ENCODE assay signal across 17 mouse cellular contexts in the genomic region with DNA sequence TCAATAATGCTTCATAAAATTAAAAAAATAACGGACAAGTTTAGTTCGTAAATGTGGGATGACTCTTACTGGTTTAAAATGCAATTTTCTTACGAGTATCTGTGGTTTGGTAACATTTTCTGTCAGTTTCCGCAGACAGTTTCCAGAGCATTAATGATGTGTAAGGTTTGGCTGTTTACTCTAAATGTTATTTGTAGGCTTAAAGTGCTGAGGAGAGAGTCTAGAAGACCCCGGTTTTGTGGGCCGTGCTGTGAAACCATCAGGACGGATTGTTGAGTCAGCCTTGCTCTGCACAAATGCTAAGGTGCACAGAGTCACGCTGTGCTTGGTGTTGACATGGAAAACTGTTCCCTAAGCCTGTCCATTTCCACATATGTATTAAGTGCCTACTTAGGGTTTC. TPM values are rescaled to one million over a fixed set of nuclear protein-coding genes. Genes with fewer than 3 reads are reported as not detected.
"Had no signal": no experiment of that assay in that cellular context is flagged by ENCODE, and none has a peak within 500 bp of the region (broad histone marks: within the 10 kb centered on the region; RNA-seq: fewer than 3 reads in every experiment).

No protein-coding gene starts in this region.

- DNase-seq: liver; liver, embryonic 13.5 days; liver, postnatal 0 days; midbrain, embryonic 14.5 days; right cerebral cortex, postnatal 14 days; thymus, adult 2 months; thymus, postnatal 25 days; thymus, postnatal 4 days had no signal

- H3K4me1 ChIP-seq: liver, embryonic 13.5 days; liver, embryonic 15.5 days; megakaryocyte, embryonic 14.5 days; midbrain, embryonic 12.5 days; neural tube, embryonic 12.5 days; stomach, embryonic 15.5 days had no signal

- H3K9ac ChIP-seq: liver, embryonic 13.5 days; liver, embryonic 15.5 days; liver, postnatal 0 days; midbrain, embryonic 12.5 days; neural tube, embryonic 12.5 days; stomach, embryonic 15.5 days had no signal

- H3K27ac ChIP-seq: liver, embryonic 13.5 days; liver, embryonic 15.5 days; macrophage; midbrain, embryonic 12.5 days; neural tube, embryonic 12.5 days; stomach, embryonic 15.5 days; stomach, postnatal 0 days had no signal

- H3K9me3 ChIP-seq: liver, embryonic 15.5 days; stomach, embryonic 15.5 days had no signal

- H3K4me2 ChIP-seq: liver, embryonic 11.5 days; liver, embryonic 13.5 days; liver, embryonic 15.5 days; midbrain, embryonic 12.5 days; neural tube, embryonic 12.5 days; stomach, embryonic 15.5 days had no signal

- H3K36me3 ChIP-seq: liver, embryonic 13.5 days; liver, embryonic 15.5 days; neural tube, embryonic 12.5 days; stomach, embryonic 15.5 days had no signal

- H3K4me3 ChIP-seq: liver, embryonic 13.5 days; liver, embryonic 15.5 days; megakaryocyte, embryonic 14.5 days; midbrain, embryonic 12.5 days; neural tube, embryonic 12.5 days; stomach, embryonic 15.5 days had no signal

- H3K27me3 ChIP-seq: liver, embryonic 13.5 days; liver, embryonic 15.5 days; megakaryocyte, embryonic 14.5 days; midbrain, embryonic 12.5 days; neural tube, embryonic 12.5 days; stomach, embryonic 15.5 days had no signal

RNA-seq across cellular contexts. Expression of a gene that starts 41.7 kb away (rescaled TPM):
- polyA plus RNA-seq: macrophage; spleen, adult 2 months had no signal
